Comparison of ENCODE assay signal across 18 mouse cellular contexts in genomic region chr11:113763449-113763848, GRCm38 (mm10). TPM values are rescaled to one million over a fixed set of nuclear protein-coding genes. Genes with fewer than 3 reads are reported as not detected.
DNase-seq lines count a peak whose midpoint lies in the region; ATAC-seq and TF ChIP-seq lines count a peak whose summit lies in the region.
"Had no signal": no experiment of that assay in that cellular context is flagged by ENCODE, and none has a peak within 500 bp of the region (broad histone marks: within the 10 kb centered on the region; RNA-seq: fewer than 3 reads in every experiment).

No protein-coding gene starts in this region.

- DNase-seq in embryo, embryonic 10 days (ENCODE audit: low spot score): peak; percentile 44
- DNase-seq in embryo, embryonic 10.5 days (ENCODE audit: low spot score): no peak
- no peak for DNase-seq in liver, embryonic 11.5 days (ENCODE audit: low spot score)
- no peak for DNase-seq in layer of hippocampus, adult 8-10 months (ENCODE audit: low spot score in 2 of 2)
- no peak for DNase-seq in spleen, postnatal 10 days (ENCODE audit: low spot score in 2 of 2)
- DNase-seq: adrenal gland, postnatal 36 days; cerebellum, adult 8-10 months; right cerebral cortex, postnatal 25 days had no signal

- WGBS in liver, embryonic 11.5 days: 20% methylated on average over 5 of the region's 5 CpGs
- 21% methylated on average over 5 of the region's 5 CpGs for WGBS in liver, embryonic 12.5 days (ENCODE audit: insufficient replicate concordance)
- WGBS in intestine, postnatal 0 days: 23% methylated on average over 5 of the region's 5 CpGs
- WGBS in forebrain, embryonic 12.5 days: 16% methylated on average over 5 of the region's 5 CpGs

- H3K4me1 ChIP-seq in liver, embryonic 11.5 days (replicated peaks; ENCODE audit: control insufficient read depth, insufficient read depth, low read length): peaks cover 26% of the 10 kb centered on the region
- peaks cover 42% of the 10 kb centered on the region for H3K4me1 ChIP-seq in liver, embryonic 12.5 days
- H3K4me1 ChIP-seq in intestine, postnatal 0 days (replicated peaks; ENCODE audit: control insufficient read depth, insufficient read depth, low read length): 0 out of 2 replicates have a peak, but pooled peaks cover 9% of the 10 kb centered on the region
- H3K4me1 ChIP-seq in forebrain, embryonic 12.5 days: peaks cover 24% of the 10 kb centered on the region

- H3K4me3 ChIP-seq in liver, embryonic 11.5 days (ENCODE audit: low read depth, low read length): no peak overlapping the region
- H3K4me3 ChIP-seq in liver, embryonic 12.5 days: no peak overlapping the region
- H3K4me3 ChIP-seq in intestine, postnatal 0 days (ENCODE audit: low read depth, low read length): no peak overlapping the region
- no peak overlapping the region for H3K4me3 ChIP-seq in forebrain, embryonic 12.5 days (replicated peaks)
- H3K4me3 ChIP-seq: forebrain, embryonic 13.5 days; hindbrain, embryonic 13.5 days; liver, embryonic 15.5 days; neural tube, embryonic 13.5 days had no signal

- no peak overlapping the region; the same call in 1 of the 2 replicates for H3K27ac ChIP-seq in liver, embryonic 11.5 days (ENCODE audit: low read depth, low read length)
- no peak overlapping the region for H3K27ac ChIP-seq in liver, embryonic 12.5 days
- H3K27ac ChIP-seq in intestine, postnatal 0 days (ENCODE audit: low read depth, low read length): no peak overlapping the region
- H3K27ac ChIP-seq in forebrain, embryonic 12.5 days: no peak overlapping the region
- H3K27ac ChIP-seq: forebrain, embryonic 13.5 days; hindbrain, embryonic 13.5 days; liver, embryonic 15.5 days; neural tube, embryonic 13.5 days had no signal

- ATAC-seq in liver, embryonic 11.5 days (replicated peaks; ENCODE audit: low FRiP score): no peak
- ATAC-seq in liver, embryonic 12.5 days: no peak
- ATAC-seq in intestine, postnatal 0 days: no peak
- ATAC-seq in forebrain, embryonic 12.5 days (ENCODE audit: low FRiP score): no peak
- ATAC-seq: forebrain, embryonic 13.5 days had no signal

- no peak overlapping the region for H3K9ac ChIP-seq in liver, embryonic 11.5 days (ENCODE audit: low read depth, low read length)
- H3K9ac ChIP-seq in liver, embryonic 12.5 days: no peak overlapping the region
- no peak overlapping the region for H3K9ac ChIP-seq in intestine, postnatal 0 days (ENCODE audit: low read depth, low read length)
- H3K9ac ChIP-seq in forebrain, embryonic 12.5 days: no peak overlapping the region
- H3K9ac ChIP-seq: forebrain, embryonic 13.5 days; hindbrain, embryonic 13.5 days; liver, embryonic 15.5 days; neural tube, embryonic 13.5 days had no signal

- no peaks in the 10 kb centered on the region for H3K9me3 ChIP-seq in liver, embryonic 11.5 days (ENCODE audit: control insufficient read depth, low read length)
- H3K9me3 ChIP-seq in liver, embryonic 12.5 days (replicated peaks): no peaks in the 10 kb centered on the region
- H3K9me3 ChIP-seq in intestine, postnatal 0 days (ENCODE audit: control insufficient read depth): no peaks in the 10 kb centered on the region
- H3K9me3 ChIP-seq in forebrain, embryonic 12.5 days: no peaks in the 10 kb centered on the region
- H3K9me3 ChIP-seq: forebrain, embryonic 13.5 days; hindbrain, embryonic 13.5 days; liver, embryonic 15.5 days; neural tube, embryonic 13.5 days had no signal

- TF ChIP-seq CTCF in intestine, postnatal 0 days (IDR thresholded peaks at IDR 0.05; ENCODE audit: low read depth): no peak

- H3K27me3 ChIP-seq in liver, embryonic 11.5 days (replicated peaks; ENCODE audit: control insufficient read depth, insufficient read depth, low read length): no peaks in the 10 kb centered on the region
- H3K27me3 ChIP-seq in liver, embryonic 12.5 days (replicated peaks): peaks cover 12% of the 10 kb centered on the region
- H3K27me3 ChIP-seq in intestine, postnatal 0 days (replicated peaks; ENCODE audit: control insufficient read depth, insufficient read depth, low read length): no peaks in the 10 kb centered on the region
- no peaks in the 10 kb centered on the region for H3K27me3 ChIP-seq in forebrain, embryonic 12.5 days
- H3K27me3 ChIP-seq: forebrain, embryonic 13.5 days; hindbrain, embryonic 13.5 days; neural tube, embryonic 13.5 days had no signal

- 0 out of 2 replicates have a peak overlapping the region, but pooled peaks have one; percentile 9 for H3K4me2 ChIP-seq in liver, embryonic 11.5 days
- no peak overlapping the region; the same call in none of the 2 replicates for H3K4me2 ChIP-seq in liver, embryonic 12.5 days
- peak overlapping the region; percentile 21 for H3K4me2 ChIP-seq in intestine, postnatal 0 days (replicated peaks; ENCODE audit: low read depth)
- H3K4me2 ChIP-seq in forebrain, embryonic 12.5 days: no peak overlapping the region
- H3K4me2 ChIP-seq: forebrain, embryonic 13.5 days; hindbrain, embryonic 13.5 days; liver, embryonic 15.5 days; midbrain, embryonic 11.5 days; neural tube, embryonic 13.5 days had no signal

- H3K36me3 ChIP-seq in liver, embryonic 11.5 days (ENCODE audit: control insufficient read depth, insufficient read depth, low read length): no peaks in the 10 kb centered on the region
- H3K36me3 ChIP-seq in liver, embryonic 12.5 days: no peaks in the 10 kb centered on the region
- no peaks in the 10 kb centered on the region for H3K36me3 ChIP-seq in intestine, postnatal 0 days (ENCODE audit: control insufficient read depth, insufficient read depth)
- no peaks in the 10 kb centered on the region for H3K36me3 ChIP-seq in forebrain, embryonic 12.5 days (replicated peaks)
- H3K36me3 ChIP-seq: hindbrain, embryonic 13.5 days; liver, embryonic 15.5 days; neural tube, embryonic 13.5 days had no signal

RNA-seq across cellular contexts. Expression of gene Cdc42ep4, which starts 11.8 kb away (rescaled TPM):
- 26.0 and 29.5 TPM in 2 replicates for polyA plus RNA-seq in liver, embryonic 11.5 days (2014; fragmentation: Nextera tagmentation; extraction: Ambion mirVana)
- 21.1 and 21.9 TPM in 2 replicates for polyA plus RNA-seq in liver, embryonic 12.5 days (2016; fragmentation: Nextera tagmentation; extraction: Ambion mirVana)
- polyA plus RNA-seq in intestine, postnatal 0 days (2015; fragmentation: Nextera tagmentation; extraction: Ambion mirVana): 30.2 and 33.0 TPM in 2 replicates
- 10 to 100 TPM; 32.4 to 41.1 (median 37.3) TPM for total RNA-seq in layer of hippocampus, adult 8-10 months (2022)
- 109 and 113 TPM in 2 replicates for polyA plus RNA-seq in forebrain, embryonic 12.5 days (2016; fragmentation: Nextera tagmentation; extraction: Ambion mirVana)

RNA-seq across cellular contexts. Expression of gene Cpsf4l, which starts 53.6 kb away (rescaled TPM):
- polyA plus RNA-seq in liver, embryonic 11.5 days (2014; fragmentation: Nextera tagmentation; extraction: Ambion mirVana): 0.18 and 0.29 TPM in 2 replicates
- polyA plus RNA-seq in liver, embryonic 12.5 days (2016; fragmentation: Nextera tagmentation; extraction: Ambion mirVana): 0.20 TPM in 1 of 2 replicates, not detected in the other
- not detected in 2 replicates for polyA plus RNA-seq in intestine, postnatal 0 days (2015; fragmentation: Nextera tagmentation; extraction: Ambion mirVana)
- total RNA-seq in layer of hippocampus, adult 8-10 months (2022): under 1 TPM in 1 of 4 experiments, not detected in 3; 0.68 TPM
- 0.32 and 0.69 TPM in 2 replicates for polyA plus RNA-seq in forebrain, embryonic 12.5 days (2016; fragmentation: Nextera tagmentation; extraction: Ambion mirVana)
- total RNA-seq: gastrocnemius, postnatal 4 days; layer of hippocampus, postnatal 14 days had no signal
- polyA plus RNA-seq: liver, embryonic 15.5 days had no signal

Comparison
In these comparisons a context has a peak if more than half of its experiments do, and no peak if none do; other contexts are left out.
1. H3K4me2 ChIP-seq: peak in liver, embryonic 11.5 days (single experiment) and intestine, postnatal 0 days (single experiment); none in liver, embryonic 12.5 days (single experiment) and forebrain, embryonic 12.5 days (single experiment).